Mouse (Mus musculus): ENCODE data around the gene P4ha1. TPM values are rescaled to one million over a fixed set of nuclear protein-coding genes. Genes with fewer than 3 reads are reported as not detected.

The P4ha1 gene
- polyA plus RNA-seq, 1 experiment: 1.7 TPM

DNA sequence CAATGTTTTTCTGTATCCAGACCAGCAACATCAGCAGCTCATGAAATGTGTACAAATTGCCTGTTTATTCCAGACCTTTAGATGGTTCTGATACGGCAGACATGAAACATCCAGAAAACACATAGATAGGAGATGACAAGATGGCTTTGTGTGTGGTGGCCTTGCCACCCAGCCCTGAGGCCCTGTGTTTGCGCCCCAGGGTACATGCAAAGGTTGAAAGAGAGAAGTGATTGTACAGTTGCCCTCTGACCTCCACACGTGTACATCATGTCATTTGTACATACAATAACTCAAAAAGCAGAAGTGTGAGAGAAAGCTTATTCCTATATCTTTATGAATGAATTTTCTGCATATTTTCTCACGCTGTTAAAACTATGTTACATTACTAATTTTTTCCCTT, 10.3 kb downstream of the P4ha1 start:
- no peak for TF ChIP-seq POLR2A (IDR thresholded peaks at IDR 0.05; ENCODE audit: low read depth, low read length)
- no peak for TF ChIP-seq CTCF (IDR thresholded peaks at IDR 0.05; ENCODE audit: extremely low read depth, insufficient read length, insufficient replicate concordance, low read depth, low read length)
- Histone ChIP-seq H3K27me3 (ENCODE audit: control insufficient read depth, insufficient read depth, low read length) (no peaks in the 10 kb centered on the region), H3K4me1 (ENCODE audit: control insufficient read depth, insufficient read depth, insufficient read length, low read length) (0 out of 2 replicates have a peak, but pooled peaks cover 2% of the 10 kb centered on the region), H3K4me3 (ENCODE audit: low read depth, low read length) (no peak overlapping the region), H3K36me3 (ENCODE audit: control insufficient read depth, insufficient read depth, low read length) (no peaks in the 10 kb centered on the region), H3K27ac (ENCODE audit: insufficient read depth, low read depth, low read length) (no peak overlapping the region)
- 81% methylated on average over 4 of the region's 4 CpGs for WGBS

DNA sequence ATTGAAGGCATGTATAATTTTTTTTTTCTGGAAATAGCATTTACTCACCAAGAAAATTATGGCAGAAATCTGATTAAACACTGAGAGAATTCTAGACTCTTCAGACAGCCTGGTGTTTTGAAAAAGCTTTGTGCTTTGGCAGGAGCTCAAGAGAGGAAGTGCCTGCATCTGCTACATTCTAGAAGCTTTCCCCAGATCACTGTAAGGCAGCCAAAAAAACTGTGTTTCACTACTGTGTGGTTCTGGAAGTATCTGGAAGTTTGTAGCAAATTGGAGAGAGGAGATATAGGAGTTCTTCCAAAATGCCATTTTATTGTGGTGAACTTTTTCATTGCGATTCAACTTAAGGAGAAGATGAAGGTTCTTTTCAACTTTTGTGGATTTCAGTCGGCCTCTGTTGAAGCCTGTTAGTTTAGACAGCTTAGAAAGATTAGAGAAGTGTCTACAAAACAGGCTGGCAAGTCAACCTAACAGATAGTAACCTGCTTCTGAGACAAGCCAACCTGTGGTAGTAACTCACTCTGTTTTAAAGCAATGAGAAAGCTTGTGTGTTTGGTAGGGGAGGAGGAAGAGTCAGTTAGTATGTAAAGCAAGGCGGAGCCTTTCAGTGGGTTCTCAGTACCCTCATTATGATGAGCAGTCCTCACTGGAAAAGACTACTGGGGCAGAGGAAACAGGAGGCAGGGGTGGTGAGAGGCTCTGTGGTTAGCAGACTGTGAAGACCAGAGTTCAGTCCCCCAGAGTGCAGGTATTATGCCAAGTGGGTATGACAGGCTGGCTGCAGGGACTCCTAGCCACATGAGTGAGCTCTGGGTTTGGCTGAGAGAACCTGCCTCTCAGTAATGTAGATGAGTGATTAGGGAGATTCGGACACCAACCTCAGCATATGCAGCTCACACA, 12.1 kb downstream of the P4ha1 start:
- H3K27me3 ChIP-seq (ENCODE audit: control insufficient read depth, insufficient read depth, low read length): no peaks in the 10 kb centered on the region
- 52% methylated on average over 4 of the region's 4 CpGs for WGBS
- no peak for TF ChIP-seq POLR2A (IDR thresholded peaks at IDR 0.05; ENCODE audit: low read depth, low read length)
- TF ChIP-seq CTCF (IDR thresholded peaks at IDR 0.05; ENCODE audit: extremely low read depth, insufficient read length, insufficient replicate concordance, low read depth, low read length): no peak
- H3K4me3 ChIP-seq (ENCODE audit: low read depth, low read length): no peak overlapping the region
- H3K27ac ChIP-seq (ENCODE audit: insufficient read depth, low read depth, low read length): peak overlapping the region; percentile 36; the same call in 1 of the 2 replicates
- peaks cover 3% of the 10 kb centered on the region for H3K36me3 ChIP-seq (ENCODE audit: control insufficient read depth, insufficient read depth, low read length)
- 0 out of 2 replicates have a peak, but pooled peaks cover 2% of the 10 kb centered on the region for H3K4me1 ChIP-seq (ENCODE audit: control insufficient read depth, insufficient read depth, insufficient read length, low read length)

DNA sequence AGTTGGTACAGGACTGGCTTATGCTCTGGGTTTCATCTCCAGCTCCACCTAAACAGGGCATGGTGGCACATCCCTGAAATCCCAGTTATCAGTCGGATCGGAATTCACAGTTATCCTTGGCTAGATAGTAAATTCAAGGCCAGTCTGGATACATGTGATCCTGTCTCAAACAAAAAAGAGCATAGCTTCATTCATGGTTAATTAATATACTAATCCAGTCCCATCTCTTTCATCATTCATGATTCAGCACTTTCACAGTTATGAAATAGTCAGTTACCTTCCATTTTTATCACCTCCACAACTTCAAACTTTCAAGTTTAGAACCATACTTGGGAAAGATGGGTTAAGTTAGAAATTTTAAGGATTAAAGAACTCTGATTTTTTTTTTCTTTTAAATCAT, 13.0 kb downstream of the P4ha1 start:
- H3K27ac ChIP-seq (ENCODE audit: insufficient read depth, low read depth, low read length): no peak overlapping the region
- 88% methylated on average over 2 of the region's 2 CpGs for WGBS
- H3K4me1 ChIP-seq (ENCODE audit: control insufficient read depth, insufficient read depth, insufficient read length, low read length): 0 out of 2 replicates have a peak, but pooled peaks cover 2% of the 10 kb centered on the region
- H3K27me3 ChIP-seq (ENCODE audit: control insufficient read depth, insufficient read depth, low read length): no peaks in the 10 kb centered on the region
- H3K36me3 ChIP-seq (ENCODE audit: control insufficient read depth, insufficient read depth, low read length): peaks cover 3% of the 10 kb centered on the region
- no peak overlapping the region for H3K4me3 ChIP-seq (ENCODE audit: low read depth, low read length)
- TF ChIP-seq CTCF (IDR thresholded peaks at IDR 0.05; ENCODE audit: extremely low read depth, insufficient read length, insufficient replicate concordance, low read depth, low read length): no peak
- TF ChIP-seq POLR2A (IDR thresholded peaks at IDR 0.05; ENCODE audit: low read depth, low read length): no peak

DNA sequence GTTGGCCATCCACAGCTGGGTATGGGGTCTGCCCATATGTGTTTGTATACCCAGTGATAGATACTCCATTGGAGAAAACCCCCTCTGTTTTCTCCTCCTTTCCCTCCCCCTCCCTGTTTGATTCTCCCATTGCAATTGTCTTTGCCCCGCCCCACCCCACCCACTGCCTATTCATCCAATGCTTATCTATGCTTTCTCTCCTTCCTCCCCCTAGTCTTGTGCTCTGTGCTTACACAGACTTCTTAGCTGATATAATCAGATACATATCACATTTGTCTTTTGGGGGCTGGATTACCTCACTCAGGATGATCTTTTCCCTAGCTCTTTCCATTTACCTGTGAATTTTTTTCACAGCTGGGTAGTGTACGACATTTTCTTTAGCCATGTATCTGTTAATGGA, 23.5 kb downstream of the P4ha1 start:
- no peak overlapping the region for H3K4me3 ChIP-seq (ENCODE audit: low read depth, low read length)
- WGBS: 88% methylated on average over 2 of the region's 2 CpGs
- TF ChIP-seq CTCF (IDR thresholded peaks at IDR 0.05; ENCODE audit: extremely low read depth, insufficient read length, insufficient replicate concordance, low read depth, low read length) (no peak), POLR2A (IDR thresholded peaks at IDR 0.05; ENCODE audit: low read depth, low read length) (no peak)
- no peak overlapping the region for H3K27ac ChIP-seq (ENCODE audit: insufficient read depth, low read depth, low read length)
- no peaks in the 10 kb centered on the region for H3K4me1 ChIP-seq (ENCODE audit: control insufficient read depth, insufficient read depth, insufficient read length, low read length)
- no peaks in the 10 kb centered on the region for H3K27me3 ChIP-seq (ENCODE audit: control insufficient read depth, insufficient read depth, low read length)
- H3K36me3 ChIP-seq (ENCODE audit: control insufficient read depth, insufficient read depth, low read length): peaks cover 10% of the 10 kb centered on the region; the same call in 1 of the 2 replicates

DNA sequence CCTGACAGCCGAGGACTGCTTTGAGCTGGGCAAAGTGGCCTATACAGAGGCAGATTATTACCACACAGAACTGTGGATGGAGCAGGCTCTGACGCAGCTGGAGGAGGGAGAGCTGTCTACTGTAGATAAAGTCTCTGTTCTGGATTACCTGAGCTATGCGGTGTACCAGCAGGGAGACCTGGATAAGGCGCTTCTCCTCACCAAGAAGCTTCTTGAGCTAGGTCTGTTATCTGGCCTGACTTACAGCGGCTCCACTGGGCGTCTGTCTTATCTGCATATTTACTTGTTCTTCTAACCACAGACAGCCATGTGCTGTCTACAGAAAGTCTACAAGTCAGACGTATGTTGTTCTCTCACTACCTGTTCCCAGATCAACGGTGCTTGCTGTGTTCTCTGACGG, 25.1 kb downstream of the P4ha1 start:
- no peak overlapping the region for H3K27ac ChIP-seq (ENCODE audit: insufficient read depth, low read depth, low read length)
- H3K27me3 ChIP-seq (ENCODE audit: control insufficient read depth, insufficient read depth, low read length): no peaks in the 10 kb centered on the region
- H3K4me1 ChIP-seq (ENCODE audit: control insufficient read depth, insufficient read depth, insufficient read length, low read length): no peaks in the 10 kb centered on the region
- TF ChIP-seq POLR2A (IDR thresholded peaks at IDR 0.05; ENCODE audit: low read depth, low read length) (no peak), CTCF (IDR thresholded peaks at IDR 0.05; ENCODE audit: extremely low read depth, insufficient read length, insufficient replicate concordance, low read depth, low read length) (no peak)
- peaks cover 10% of the 10 kb centered on the region; the same call in 1 of the 2 replicates for H3K36me3 ChIP-seq (ENCODE audit: control insufficient read depth, insufficient read depth, low read length)
- H3K4me3 ChIP-seq (ENCODE audit: low read depth, low read length): no peak overlapping the region
- 87% methylated on average over 9 of the region's 9 CpGs for WGBS

DNA sequence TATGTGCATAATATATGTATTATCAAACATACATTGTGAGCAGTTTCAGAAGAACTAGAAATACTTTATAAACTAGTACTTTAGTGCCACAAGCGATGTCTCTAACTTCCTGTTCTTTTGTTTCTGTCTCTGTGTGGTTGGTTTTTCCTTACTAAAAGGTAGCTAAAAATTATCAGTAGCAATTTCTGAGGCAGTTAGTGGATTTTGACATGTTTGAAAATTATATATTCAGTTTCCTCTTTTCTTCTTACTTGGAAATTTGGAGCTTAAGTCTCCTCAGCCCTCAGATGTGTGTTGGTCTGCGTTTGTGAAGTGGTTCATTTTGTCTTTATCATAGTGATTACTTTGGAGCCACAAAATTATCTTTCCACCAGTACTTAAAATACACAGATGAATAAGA, 26.4 kb downstream of the P4ha1 start:
- 90% methylated on average over 2 of the region's 2 CpGs for WGBS
- Histone ChIP-seq H3K4me1 (ENCODE audit: control insufficient read depth, insufficient read depth, insufficient read length, low read length) (no peaks in the 10 kb centered on the region), H3K27ac (ENCODE audit: insufficient read depth, low read depth, low read length) (no peak overlapping the region), H3K27me3 (ENCODE audit: control insufficient read depth, insufficient read depth, low read length) (no peaks in the 10 kb centered on the region), H3K4me3 (ENCODE audit: low read depth, low read length) (no peak overlapping the region), H3K36me3 (ENCODE audit: control insufficient read depth, insufficient read depth, low read length) (peaks cover 11% of the 10 kb centered on the region)
- TF ChIP-seq CTCF (IDR thresholded peaks at IDR 0.05; ENCODE audit: extremely low read depth, insufficient read length, insufficient replicate concordance, low read depth, low read length): no peak
- no peak for TF ChIP-seq POLR2A (IDR thresholded peaks at IDR 0.05; ENCODE audit: low read depth, low read length)

DNA sequence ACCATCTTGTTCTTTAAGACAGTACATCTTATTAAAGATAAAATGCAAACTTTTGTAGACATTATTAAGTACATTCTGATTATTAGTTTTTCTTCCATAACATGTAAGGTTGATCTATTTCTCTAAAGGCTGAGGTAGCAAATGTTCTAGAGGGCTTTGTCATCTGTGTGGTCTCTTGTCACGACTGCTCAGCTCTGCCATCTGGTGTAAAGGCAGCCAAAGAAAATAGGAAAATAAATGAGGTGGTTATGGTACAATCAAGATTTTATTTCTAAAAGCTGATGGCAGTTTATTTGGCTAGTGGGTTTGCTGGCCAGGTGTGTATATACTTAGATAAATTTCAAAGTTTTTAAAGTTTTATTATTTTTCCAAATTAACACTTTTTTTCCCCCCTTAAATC, 30.0 kb downstream of the P4ha1 start:
- WGBS: 61% methylated on average over 1 of the region's 1 CpGs
- H3K27me3 ChIP-seq (ENCODE audit: control insufficient read depth, insufficient read depth, low read length): no peaks in the 10 kb centered on the region
- peaks cover 11% of the 10 kb centered on the region for H3K36me3 ChIP-seq (ENCODE audit: control insufficient read depth, insufficient read depth, low read length)
- no peaks in the 10 kb centered on the region for H3K4me1 ChIP-seq (ENCODE audit: control insufficient read depth, insufficient read depth, insufficient read length, low read length)
- TF ChIP-seq CTCF (IDR thresholded peaks at IDR 0.05; ENCODE audit: extremely low read depth, insufficient read length, insufficient replicate concordance, low read depth, low read length) (no peak), POLR2A (IDR thresholded peaks at IDR 0.05; ENCODE audit: low read depth, low read length) (no peak)
- H3K4me3 ChIP-seq (ENCODE audit: low read depth, low read length): no peak overlapping the region
- no peak overlapping the region for H3K27ac ChIP-seq (ENCODE audit: insufficient read depth, low read depth, low read length)
